ENCODE assay signal across 16 mouse cellular contexts in the genomic region with DNA sequence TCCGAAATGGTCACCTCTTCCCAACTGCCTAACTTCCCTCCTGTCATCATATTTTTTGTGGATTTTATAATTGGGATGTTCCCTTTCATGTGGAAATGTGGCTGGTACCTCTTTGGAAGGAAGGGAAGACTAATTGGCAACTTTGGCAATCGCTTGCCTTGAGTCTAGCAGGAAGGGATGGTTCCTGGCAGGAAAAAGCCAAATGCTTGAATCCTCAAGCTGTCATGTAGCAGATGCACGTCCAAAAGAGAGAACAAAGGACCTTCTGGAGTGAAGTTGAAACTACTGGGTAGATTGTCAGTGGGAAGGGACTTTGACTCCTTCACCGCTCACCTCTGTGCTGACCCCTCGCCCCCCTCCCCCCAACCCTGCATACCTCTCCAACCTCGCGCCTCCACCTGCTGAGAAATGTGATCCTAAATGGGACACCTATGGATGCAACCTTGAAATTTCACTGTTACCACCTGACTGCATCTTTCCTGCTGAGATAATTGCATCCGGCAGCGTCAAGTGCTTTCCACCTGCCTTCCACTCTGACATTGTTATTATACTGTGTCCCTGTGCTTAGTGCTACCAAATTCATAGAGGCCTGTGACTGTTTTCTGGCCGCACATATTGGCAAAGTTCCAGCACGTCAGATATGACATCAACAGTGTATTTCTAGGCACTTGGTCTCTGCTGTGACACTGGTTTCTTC.
A peak's percentile ranks its signal among the peaks of the same experiment; 100 is the strongest.
DNase-seq lines count a peak whose midpoint lies in the region; ATAC-seq lines count a peak whose summit lies in the region.
"Had no signal": no experiment of that assay in that cellular context is flagged by ENCODE, and none has a peak within 500 bp of the region (broad histone marks: within the 10 kb centered on the region; RNA-seq: fewer than 3 reads in every experiment).

No protein-coding gene starts in this region.

- no peak overlapping the region for H3K4me2 ChIP-seq in midbrain, embryonic 15.5 days
- H3K4me2 ChIP-seq in midbrain, embryonic 13.5 days (replicated peaks): no peak overlapping the region
- H3K4me2 ChIP-seq: heart, embryonic 12.5 days; intestine, embryonic 15.5 days; midbrain, embryonic 12.5 days had no signal

- no peaks in the 10 kb centered on the region for H3K9me3 ChIP-seq in midbrain, embryonic 15.5 days
- H3K9me3 ChIP-seq in midbrain, embryonic 13.5 days: no peaks in the 10 kb centered on the region
- H3K9me3 ChIP-seq: G1E; heart, embryonic 12.5 days; intestine, embryonic 15.5 days; midbrain, embryonic 12.5 days had no signal

- H3K4me3 ChIP-seq in midbrain, embryonic 15.5 days: no peak overlapping the region
- no peak overlapping the region for H3K4me3 ChIP-seq in midbrain, embryonic 13.5 days (replicated peaks)
- H3K4me3 ChIP-seq: gastrocnemius, adult 2 months; heart, embryonic 12.5 days; intestine, embryonic 15.5 days; midbrain, embryonic 12.5 days had no signal

- peak; percentile 6 for DNase-seq in heart, postnatal 4 days
- DNase-seq in heart, adult 9 months (ENCODE audit: low spot score in 2 of 2): no peak
- peak; percentile 87 to 90 for DNase-seq in cerebellum, postnatal 10 days
- DNase-seq in layer of hippocampus, postnatal 14 days (ENCODE audit: low spot score in 2 of 2): peak; percentile 32 to 82
- no peak for DNase-seq in left cerebral cortex, postnatal 36 days (ENCODE audit: low spot score in 2 of 2)
- DNase-seq in T-cell, adult 2 months (ENCODE audit: low spot score): no peak
- DNase-seq: adrenal gland, adult 2 months; B cell, adult 2 months; gastrocnemius, adult 2 months; kidney, postnatal 25 days had no signal

- peak; percentile 56; the same call in 1 of the 2 replicates for ATAC-seq in midbrain, embryonic 15.5 days (replicated peaks)
- no peak for ATAC-seq in midbrain, embryonic 13.5 days
- ATAC-seq: intestine, embryonic 15.5 days had no signal

- no peaks in the 10 kb centered on the region for H3K36me3 ChIP-seq in midbrain, embryonic 15.5 days (replicated peaks)
- no peaks in the 10 kb centered on the region for H3K36me3 ChIP-seq in midbrain, embryonic 13.5 days
- H3K36me3 ChIP-seq: G1E; heart, embryonic 12.5 days; intestine, embryonic 15.5 days; midbrain, embryonic 12.5 days had no signal

- H3K4me1 ChIP-seq in midbrain, embryonic 15.5 days: no peaks in the 10 kb centered on the region
- H3K4me1 ChIP-seq in midbrain, embryonic 13.5 days (replicated peaks): no peaks in the 10 kb centered on the region
- H3K4me1 ChIP-seq: intestine, embryonic 15.5 days; midbrain, embryonic 12.5 days had no signal

- no peak overlapping the region for H3K27ac ChIP-seq in midbrain, embryonic 15.5 days
- no peak overlapping the region for H3K27ac ChIP-seq in midbrain, embryonic 13.5 days
- H3K27ac ChIP-seq: gastrocnemius, adult 2 months; intestine, embryonic 15.5 days; midbrain, embryonic 12.5 days had no signal

- no peak overlapping the region for H3K9ac ChIP-seq in midbrain, embryonic 15.5 days
- H3K9ac ChIP-seq in midbrain, embryonic 13.5 days (replicated peaks): no peak overlapping the region
- H3K9ac ChIP-seq: heart, embryonic 12.5 days; intestine, embryonic 15.5 days; midbrain, embryonic 12.5 days had no signal

- 50% methylated on average over 11 of the region's 11 CpGs for WGBS in midbrain, embryonic 15.5 days
- 51% methylated on average over 11 of the region's 11 CpGs for WGBS in midbrain, embryonic 13.5 days

- no peaks in the 10 kb centered on the region for H3K27me3 ChIP-seq in midbrain, embryonic 15.5 days (replicated peaks)
- H3K27me3 ChIP-seq in midbrain, embryonic 13.5 days: no peaks in the 10 kb centered on the region
- H3K27me3 ChIP-seq: heart, embryonic 12.5 days; intestine, embryonic 15.5 days; midbrain, embryonic 12.5 days had no signal

- intact Hi-C loops in left cerebral cortex, postnatal 36 days (cut with DNase I): no loop called here

Comparison
In these comparisons a context has a peak if more than half of its experiments do, and no peak if none do; other contexts are left out.
1. DNase-seq: peak in heart, postnatal 4 days (single experiment), cerebellum, postnatal 10 days (2 of 2) and layer of hippocampus, postnatal 14 days (2 of 2); none in heart, adult 9 months (0 of 2), left cerebral cortex, postnatal 36 days (0 of 2) and T-cell, adult 2 months (single experiment).